Mouse (Mus musculus) heart, embryonic 15.5 days (tissue): Measurements from ENCODE around the gene BC005624. TPM values are rescaled to one million over a fixed set of nuclear protein-coding genes. Genes with fewer than 3 reads are reported as not detected.

Experiments used
- ATAC-seq: fragments of 200-750 bp; cut with Nextera tagmentation; replicated peaks from 2 replicates; pipeline ENCODE4 v1.8.0; 2017; ENCODE audit warnings: low read depth, moderate TSS enrichment; ENCODE audit not compliant: insufficient number of reproducible peaks, insufficient read depth, low FRiP score
- H3K27ac ChIP-seq: fragments of 300-500 bp; sonication (generic); 2 replicates; pipeline ENCODE4 v1.5.1; 2015; ENCODE audit warnings: mild to moderate bottlenecking, inconsistent platforms
- H3K27me3 ChIP-seq: fragments of 300-500 bp; sonication (generic); 2 replicates; pipeline ENCODE4 v1.6.1; 2015; ENCODE audit warnings: inconsistent platforms
- H3K36me3 ChIP-seq: fragments of 300-500 bp; sonication (generic); 2 replicates; pipeline ENCODE4 v1.6.1; 2015; ENCODE audit warnings: mild to moderate bottlenecking, inconsistent platforms
- H3K4me1 ChIP-seq: fragments of 300-500 bp; sonication (generic); replicated peaks from 2 replicates; pipeline ENCODE4 v1.6.1; 2015; ENCODE audit warnings: inconsistent platforms
- H3K4me2 ChIP-seq: fragments of 300-500 bp; sonication (generic); 2 replicates; pipeline ENCODE4 v1.6.1; 2015; ENCODE audit warnings: inconsistent platforms, mild to moderate bottlenecking, moderate library complexity
- H3K4me3 ChIP-seq: fragments of 300-500 bp; sonication (generic); 2 replicates; pipeline ENCODE4 v1.5.1; 2015; ENCODE audit warnings: mild to moderate bottlenecking, inconsistent platforms
- H3K9ac ChIP-seq: fragments of 300-500 bp; sonication (generic); 2 replicates; pipeline ENCODE4 v1.6.1; 2015; ENCODE audit warnings: mild to moderate bottlenecking, inconsistent platforms
- H3K9me3 ChIP-seq: fragments of 300-500 bp; sonication (generic); replicated peaks from 2 replicates; pipeline ENCODE4 v1.6.1; 2016; ENCODE audit warnings: inconsistent platforms
- WGBS: fragments of 180-500 bp; shearing (Covaris S2); methylation state at CpG from one replicate; pipeline ENCODE4 v1.1.7; 2015; ENCODE audit warnings: mixed read lengths; 5-methylcytosine and 5-hydroxymethylcytosine counted together
- polyA plus RNA-seq: library from polyadenylated mRNA; unstranded; fragments of >200 nt; fragmentation: Nextera tagmentation; extraction: Ambion mirVana; gene quantifications from 2 replicates; pipeline ENCODE4 v1.2.1, GENCODE M21; 2015

The BC005624 gene
- polyA plus RNA-seq, 1 experiment from 2014 or later = 33.3 TPM

- Histone ChIP-seq H3K36me3 (peaks cover 70% of the 10 kb centered on the region), H3K9me3 (no peaks in the 10 kb centered on the region), H3K27me3 (no peaks in the 10 kb centered on the region), H3K27ac (peak overlapping the region; percentile 96), H3K4me3 (peak overlapping the region; percentile 13; the same call in 1 of the 2 replicates), H3K4me2 (peak overlapping the region; percentile 47), H3K4me1 (peaks cover 29% of the 10 kb centered on the region), H3K9ac (peak overlapping the region; percentile 46; the same call in 1 of the 2 replicates)
- ATAC-seq = peak; percentile 84
- 13% methylated on average over 5 of the region's 5 CpGs for WGBS
These were observed 24.4 kb upstream of the BC005624 start for GRCm38 (mm10) chr2:31006434-31006833.

GRCm38 (mm10) chr2:31005453-31005852 is 23.5 kb upstream of the BC005624 start:
- peak overlapping the region; percentile 96 for H3K27ac ChIP-seq
- WGBS = 55% methylated on average over 2 of the region's 2 CpGs
- no peak for ATAC-seq

GRCm38 (mm10) chr2:31002857-31003256 is 20.9 kb upstream of the BC005624 start:
- H3K27me3 ChIP-seq = no peaks in the 10 kb centered on the region
- no peak for ATAC-seq
- peaks cover 45% of the 10 kb centered on the region for H3K36me3 ChIP-seq
- no peak overlapping the region for H3K27ac ChIP-seq
- no peaks in the 10 kb centered on the region for H3K9me3 ChIP-seq
- peaks cover 36% of the 10 kb centered on the region for H3K4me1 ChIP-seq
- H3K4me2 ChIP-seq = no peak overlapping the region
- WGBS = 89% methylated on average over 10 of the region's 10 CpGs
- H3K4me3 ChIP-seq = no peak overlapping the region
- H3K9ac ChIP-seq = no peak overlapping the region

More at GRCm38 (mm10) chr2:31005453-31005852, 23.5 kb upstream of the BC005624 start:
- Histone ChIP-seq H3K9ac (no peak overlapping the region), H3K4me3 (no peak overlapping the region), H3K4me1 (peaks cover 29% of the 10 kb centered on the region), H3K9me3 (no peaks in the 10 kb centered on the region), H3K36me3 (peaks cover 62% of the 10 kb centered on the region), H3K4me2 (peak overlapping the region; percentile 47), H3K27me3 (no peaks in the 10 kb centered on the region)

GRCm38 (mm10) chr2:30998443-30999260 is 16.7 kb upstream of the BC005624 start:
- Histone ChIP-seq H3K27me3 (no peaks in the 10 kb centered on the region), H3K4me3 (no peak overlapping the region), H3K4me2 (peak overlapping the region; percentile 11; the same call in 1 of the 2 replicates), H3K4me1 (peaks cover 17% of the 10 kb centered on the region), H3K9ac (no peak overlapping the region), H3K36me3 (peaks cover 26% of the 10 kb centered on the region), H3K9me3 (no peaks in the 10 kb centered on the region), H3K27ac (no peak overlapping the region)
- WGBS = 72% methylated on average over 8 of the region's 8 CpGs
- no peak for ATAC-seq

- 42% methylated on average over 11 of the region's 11 CpGs for WGBS
- Histone ChIP-seq H3K27ac (peak overlapping the region; percentile 92), H3K4me2 (peak overlapping the region; percentile 67)
These were observed 13.5 kb upstream of the BC005624 start for GRCm38 (mm10) chr2:30995432-30995996.

GRCm38 (mm10) chr2:30994853-30995252 is 12.9 kb upstream of the BC005624 start:
- no peak overlapping the region for H3K4me3 ChIP-seq
- H3K27me3 ChIP-seq = no peaks in the 10 kb centered on the region
- no peaks in the 10 kb centered on the region for H3K9me3 ChIP-seq
- H3K4me1 ChIP-seq = peaks cover 17% of the 10 kb centered on the region
- 89% methylated on average over 4 of the region's 4 CpGs for WGBS
- ATAC-seq = no peak
- H3K36me3 ChIP-seq = peaks cover 1% of the 10 kb centered on the region; the same call in 1 of the 2 replicates
- H3K9ac ChIP-seq = no peak overlapping the region
- H3K4me2 ChIP-seq = 0 out of 2 replicates have a peak overlapping the region, but pooled peaks have one; percentile 67
- H3K27ac ChIP-seq = peak overlapping the region; percentile 92

More at GRCm38 (mm10) chr2:30995432-30995996, 13.5 kb upstream of the BC005624 start:
- ATAC-seq = peak; percentile 65
- H3K4me1 ChIP-seq = peaks cover 17% of the 10 kb centered on the region
- H3K9ac ChIP-seq = peak overlapping the region; percentile 47
- H3K36me3 ChIP-seq = peaks cover 7% of the 10 kb centered on the region; the same call in 1 of the 2 replicates
- H3K9me3 ChIP-seq = no peaks in the 10 kb centered on the region
- H3K27me3 ChIP-seq = no peaks in the 10 kb centered on the region
- peak overlapping the region; percentile 44 for H3K4me3 ChIP-seq

GRCm38 (mm10) chr2:30990221-30990620 is 8.2 kb upstream of the BC005624 start:
- H3K4me2 ChIP-seq = no peak overlapping the region
- ATAC-seq = no peak
- H3K4me3 ChIP-seq = no peak overlapping the region
- no peaks in the 10 kb centered on the region for H3K9me3 ChIP-seq
- peaks cover 18% of the 10 kb centered on the region for H3K4me1 ChIP-seq
- no peak overlapping the region for H3K9ac ChIP-seq
- H3K36me3 ChIP-seq = no peaks in the 10 kb centered on the region
- H3K27ac ChIP-seq = no peak overlapping the region
- no peaks in the 10 kb centered on the region for H3K27me3 ChIP-seq
- 63% methylated on average over 9 of the region's 9 CpGs for WGBS

GRCm38 (mm10) chr2:30985111-30986020 is 3.4 kb upstream of the BC005624 start:
- Histone ChIP-seq H3K9ac (no peak overlapping the region), H3K27me3 (no peaks in the 10 kb centered on the region), H3K36me3 (no peaks in the 10 kb centered on the region), H3K4me3 (no peak overlapping the region), H3K9me3 (no peaks in the 10 kb centered on the region), H3K4me2 (peak overlapping the region; percentile 35; the same call in 1 of the 2 replicates), H3K27ac (no peak overlapping the region), H3K4me1 (peaks cover 39% of the 10 kb centered on the region)
- WGBS = 33% methylated on average over 17 of the region's 17 CpGs
- ATAC-seq = no peak

- H3K9ac ChIP-seq = peak overlapping the region; percentile 72; the same call in 1 of the 2 replicates
These were observed 1.0 kb upstream of the BC005624 start for GRCm38 (mm10) chr2:30983024-30983423.

GRCm38 (mm10) chr2:30967352-30968327 is 14.4 kb downstream of the BC005624 start, which contains the start of gene Tor1a:
TSS of gene Tor1a (minus strand) at chr2:30967933.
- Histone ChIP-seq H3K27ac (peak within 1 kb of the TSS; percentile 74), H3K4me1 (peaks cover 19% of the 10 kb centered on the region), H3K9ac (peak within 1 kb of the TSS; percentile 93), H3K4me3 (peak within 1 kb of the TSS; percentile 100), H3K36me3 (peaks cover 22% of the 10 kb centered on the region), H3K27me3 (no peaks in the 10 kb centered on the region), H3K9me3 (no peaks in the 10 kb centered on the region), H3K4me2 (peak within 1 kb of the TSS; percentile 93)
- peak; percentile 94 for ATAC-seq
- 2% methylated on average over 59 of the region's 59 CpGs for WGBS

More at GRCm38 (mm10) chr2:30983024-30983423, 1.0 kb upstream of the BC005624 start:
- H3K4me1 ChIP-seq = peaks cover 42% of the 10 kb centered on the region
- H3K27me3 ChIP-seq = no peaks in the 10 kb centered on the region
- peak overlapping the region; percentile 73; the same call in 1 of the 2 replicates for H3K27ac ChIP-seq
- peak overlapping the region; percentile 78 for H3K4me2 ChIP-seq
- WGBS = 43% methylated on average over 7 of the region's 7 CpGs
- no peak for ATAC-seq
- H3K9me3 ChIP-seq = no peaks in the 10 kb centered on the region
- peaks cover 12% of the 10 kb centered on the region; the same call in 1 of the 2 replicates for H3K36me3 ChIP-seq
- H3K4me3 ChIP-seq = peak overlapping the region; percentile 84
